Mouse (Mus musculus): ENCODE measurements around the gene Tmc7.

Gene Tmc7

GRCm38 (mm10) chr7:118499784-118500435 is 84.6 kb downstream of the Tmc7 start:
- H3K36me3 ChIP-seq (ENCODE audit: control insufficient read depth, insufficient read depth, low read length, poor library complexity, severe bottlenecking) = no peaks in the 10 kb centered on the region
- no peaks in the 10 kb centered on the region for H3K27me3 ChIP-seq (ENCODE audit: control insufficient read depth, insufficient read depth, low read length, poor library complexity, severe bottlenecking)
- DNase-seq (ENCODE audit: low read depth, low spot score) = no peak

GRCm38 (mm10) chr7:118498984-118499783 is 85.4 kb downstream of the Tmc7 start:
- H3K36me3 ChIP-seq (ENCODE audit: control insufficient read depth, insufficient read depth, low read length, poor library complexity, severe bottlenecking) = no peaks in the 10 kb centered on the region
- H3K27me3 ChIP-seq (ENCODE audit: control insufficient read depth, insufficient read depth, low read length, poor library complexity, severe bottlenecking) = no peaks in the 10 kb centered on the region
- DNase-seq (ENCODE audit: low read depth, low spot score) = no peak

- no peaks in the 10 kb centered on the region for H3K36me3 ChIP-seq (ENCODE audit: control insufficient read depth, insufficient read depth, low read length, poor library complexity, severe bottlenecking)
- no peaks in the 10 kb centered on the region; the same call in 1 of the 2 replicates for H3K27me3 ChIP-seq (ENCODE audit: control insufficient read depth, insufficient read depth, low read length, poor library complexity, severe bottlenecking)
Measured at GRCm38 (mm10) chr7:118494892-118495579, 89.5 kb downstream of the Tmc7 start.

GRCm38 (mm10) chr7:118493892-118494291 is 90.6 kb downstream of the Tmc7 start:
- Histone ChIP-seq H3K27me3 (ENCODE audit: control insufficient read depth, insufficient read depth, low read length, poor library complexity, severe bottlenecking) (no peaks in the 10 kb centered on the region; the same call in 1 of the 2 replicates), H3K36me3 (ENCODE audit: control insufficient read depth, insufficient read depth, low read length, poor library complexity, severe bottlenecking) (no peaks in the 10 kb centered on the region)
- no peak for DNase-seq (ENCODE audit: low read depth, low spot score)

More at GRCm38 (mm10) chr7:118494892-118495579, 89.5 kb downstream of the Tmc7 start:
- DNase-seq (ENCODE audit: low read depth, low spot score) = no peak

- Histone ChIP-seq H3K27me3 (ENCODE audit: control insufficient read depth, insufficient read depth, low read length, poor library complexity, severe bottlenecking) (no peaks in the 10 kb centered on the region; the same call in 1 of the 2 replicates), H3K36me3 (ENCODE audit: control insufficient read depth, insufficient read depth, low read length, poor library complexity, severe bottlenecking) (no peaks in the 10 kb centered on the region)
- DNase-seq (ENCODE audit: low read depth, low spot score) = peak; percentile 35
Measured at GRCm38 (mm10) chr7:118491431-118492147, 92.9 kb downstream of the Tmc7 start, which contains the start of gene Itpripl2. Gene Itpripl2 (minus strand): TSS chr7:118491975.

- DNase-seq (ENCODE audit: low read depth, low spot score) = peak; percentile 23
- Histone ChIP-seq H3K27me3 (ENCODE audit: control insufficient read depth, insufficient read depth, low read length, poor library complexity, severe bottlenecking) (no peaks in the 10 kb centered on the region; the same call in 1 of the 2 replicates), H3K36me3 (ENCODE audit: control insufficient read depth, insufficient read depth, low read length, poor library complexity, severe bottlenecking) (no peaks in the 10 kb centered on the region)
Measured at GRCm38 (mm10) chr7:118490666-118491430, 93.7 kb downstream of the Tmc7 start.

- Histone ChIP-seq H3K36me3 (ENCODE audit: control insufficient read depth, insufficient read depth, low read length, poor library complexity, severe bottlenecking) (no peaks in the 10 kb centered on the region), H3K27me3 (ENCODE audit: control insufficient read depth, insufficient read depth, low read length, poor library complexity, severe bottlenecking) (no peaks in the 10 kb centered on the region; the same call in 1 of the 2 replicates)
- no peak for DNase-seq (ENCODE audit: low read depth, low spot score)
Measured at GRCm38 (mm10) chr7:118489706-118490665, 94.5 kb downstream of the Tmc7 start.

GRCm38 (mm10) chr7:118488060-118488664 is 96.4 kb downstream of the Tmc7 start:
- no peaks in the 10 kb centered on the region for H3K36me3 ChIP-seq (ENCODE audit: control insufficient read depth, insufficient read depth, low read length, poor library complexity, severe bottlenecking)
- H3K27me3 ChIP-seq (ENCODE audit: control insufficient read depth, insufficient read depth, low read length, poor library complexity, severe bottlenecking) = no peaks in the 10 kb centered on the region; the same call in 1 of the 2 replicates
- no peak for DNase-seq (ENCODE audit: low read depth, low spot score)

- H3K36me3 ChIP-seq (ENCODE audit: control insufficient read depth, insufficient read depth, low read length, poor library complexity, severe bottlenecking) = no peaks in the 10 kb centered on the region
- no peak for DNase-seq (ENCODE audit: low read depth, low spot score)
- no peaks in the 10 kb centered on the region; the same call in 1 of the 2 replicates for H3K27me3 ChIP-seq (ENCODE audit: control insufficient read depth, insufficient read depth, low read length, poor library complexity, severe bottlenecking)
Measured at GRCm38 (mm10) chr7:118486917-118487316, 97.6 kb downstream of the Tmc7 start.

Data from splenic B cell, adult 2 months (primary cell).